In genomic region chr3:66650076-66650748, GRCm38 (mm10) we compare ENCODE assay signal across 8 mouse cellular contexts.
A peak's percentile ranks its signal among the peaks of the same experiment; 100 is the strongest.
DNase-seq lines count a peak whose midpoint lies in the region; ATAC-seq and TF ChIP-seq lines count a peak whose summit lies in the region.

No protein-coding gene starts in this region.

- no peaks in the 10 kb centered on the region for H3K36me3 ChIP-seq in forebrain, embryonic 14.5 days (ENCODE audit: control insufficient read depth, insufficient read depth, low read length)
- no peaks in the 10 kb centered on the region for H3K36me3 ChIP-seq in forebrain, embryonic 10.5 days (replicated peaks)
- H3K36me3 ChIP-seq in neural tube, embryonic 13.5 days = no peaks in the 10 kb centered on the region
- no peaks in the 10 kb centered on the region for H3K36me3 ChIP-seq in forebrain, postnatal 0 days (ENCODE audit: insufficient read depth)
- H3K36me3 ChIP-seq in midbrain, postnatal 0 days (ENCODE audit: insufficient read depth, low read length) = no peaks in the 10 kb centered on the region

- ATAC-seq in forebrain, embryonic 14.5 days = peak; percentile 57; the same call in 1 of the 2 replicates
- ATAC-seq in neural tube, embryonic 13.5 days (ENCODE audit: low read depth) = peak; percentile 61
- peak; percentile 42 for ATAC-seq in forebrain, postnatal 0 days
- peak; percentile 47; the same call in 1 of the 2 replicates for ATAC-seq in midbrain, postnatal 0 days (ENCODE audit: low FRiP score)

- H3K27ac ChIP-seq in forebrain, embryonic 14.5 days (ENCODE audit: low read depth, low read length) = no peak overlapping the region
- no peak overlapping the region for H3K27ac ChIP-seq in forebrain, embryonic 10.5 days
- H3K27ac ChIP-seq in neural tube, embryonic 13.5 days (replicated peaks) = no peak overlapping the region
- H3K27ac ChIP-seq in forebrain, postnatal 0 days (ENCODE audit: low read depth, low read length) = no peak overlapping the region
- H3K27ac ChIP-seq in layer of hippocampus, adult 2 months = peak overlapping the region; percentile 80
- H3K27ac ChIP-seq in midbrain, postnatal 0 days (ENCODE audit: low read depth, low read length) = no peak overlapping the region

- no peak overlapping the region for H3K4me3 ChIP-seq in forebrain, embryonic 14.5 days (ENCODE audit: low read depth, low read length)
- no peak overlapping the region for H3K4me3 ChIP-seq in forebrain, embryonic 10.5 days
- H3K4me3 ChIP-seq in neural tube, embryonic 13.5 days = no peak overlapping the region
- H3K4me3 ChIP-seq in forebrain, postnatal 0 days (ENCODE audit: low read depth, low read length) = no peak overlapping the region
- H3K4me3 ChIP-seq in layer of hippocampus, adult 2 months = peak overlapping the region; percentile 48
- no peak overlapping the region for H3K4me3 ChIP-seq in midbrain, postnatal 0 days (ENCODE audit: low read depth, low read length)

- H3K9me3 ChIP-seq in forebrain, embryonic 14.5 days (replicated peaks; ENCODE audit: control insufficient read depth, low read length) = no peaks in the 10 kb centered on the region
- H3K9me3 ChIP-seq in forebrain, embryonic 10.5 days = no peaks in the 10 kb centered on the region
- no peaks in the 10 kb centered on the region for H3K9me3 ChIP-seq in neural tube, embryonic 13.5 days
- no peaks in the 10 kb centered on the region for H3K9me3 ChIP-seq in forebrain, postnatal 0 days (ENCODE audit: low read length)
- no peaks in the 10 kb centered on the region for H3K9me3 ChIP-seq in midbrain, postnatal 0 days (ENCODE audit: low read length)

- H3K9ac ChIP-seq in forebrain, embryonic 14.5 days (ENCODE audit: low read length) = no peak overlapping the region
- H3K9ac ChIP-seq in neural tube, embryonic 13.5 days = no peak overlapping the region
- H3K9ac ChIP-seq in forebrain, postnatal 0 days = no peak overlapping the region
- H3K9ac ChIP-seq in midbrain, postnatal 0 days (replicated peaks; ENCODE audit: low read length, poor library complexity, severe bottlenecking) = no peak overlapping the region

- 81% methylated on average over 15 of the region's 15 CpGs for WGBS in forebrain, embryonic 14.5 days
- WGBS in forebrain, embryonic 10.5 days = 95% methylated on average over 15 of the region's 15 CpGs
- 72% methylated on average over 15 of the region's 15 CpGs for WGBS in neural tube, embryonic 13.5 days
- WGBS in forebrain, postnatal 0 days = 70% methylated on average over 15 of the region's 15 CpGs
- 73% methylated on average over 15 of the region's 15 CpGs for WGBS in midbrain, postnatal 0 days

- TF ChIP-seq CTCF in forebrain, postnatal 0 days (IDR thresholded peaks at IDR 0.05; ENCODE audit: low read depth) = no peak
- no peak for TF ChIP-seq CTCF in layer of hippocampus, adult 2 months (conservative IDR thresholded peaks at IDR 0.05)
- TF ChIP-seq CTCF in midbrain, postnatal 0 days (IDR thresholded peaks at IDR 0.05) = no peak

- DNase-seq in forebrain, embryonic 14.5 days (ENCODE audit: low spot score) = peak; percentile 27
- no peak for DNase-seq in forebrain, embryonic 10.5 days (ENCODE audit: extremely low spot score, low spot score)
- DNase-seq in neural tube, embryonic 10.5 days (ENCODE audit: extremely low spot score, low spot score) = no peak
- DNase-seq in forebrain, postnatal 0 days = peak; percentile 25
- peak; percentile 19 to 32 for DNase-seq in layer of hippocampus, adult 2 months (ENCODE audit: low spot score in 2 of 2)
- DNase-seq in midbrain, postnatal 0 days (ENCODE audit: low spot score) = peak; percentile 63
- DNase-seq in retina, postnatal 1 day = no peak

- H3K4me1 ChIP-seq in forebrain, embryonic 14.5 days (ENCODE audit: control insufficient read depth, insufficient read depth, low read length) = peaks cover 3% of the 10 kb centered on the region; the same call in 1 of the 2 replicates
- peaks cover 8% of the 10 kb centered on the region; the same call in 1 of the 2 replicates for H3K4me1 ChIP-seq in forebrain, embryonic 10.5 days
- peaks cover 12% of the 10 kb centered on the region; the same call in 1 of the 2 replicates for H3K4me1 ChIP-seq in neural tube, embryonic 13.5 days (replicated peaks)
- H3K4me1 ChIP-seq in forebrain, postnatal 0 days (ENCODE audit: insufficient read depth) = no peaks in the 10 kb centered on the region
- H3K4me1 ChIP-seq in midbrain, postnatal 0 days (ENCODE audit: insufficient read depth, low read length) = no peaks in the 10 kb centered on the region

- H3K4me2 ChIP-seq in forebrain, embryonic 14.5 days (ENCODE audit: low read length) = no peak overlapping the region
- H3K4me2 ChIP-seq in neural tube, embryonic 13.5 days = no peak overlapping the region
- H3K4me2 ChIP-seq in forebrain, postnatal 0 days (ENCODE audit: low read depth) = peak overlapping the region; percentile 15; the same call in 1 of the 2 replicates
- H3K4me2 ChIP-seq in midbrain, postnatal 0 days (ENCODE audit: low read depth, low read length, poor library complexity, severe bottlenecking) = no peak overlapping the region

- H3K27me3 ChIP-seq in forebrain, embryonic 14.5 days (replicated peaks; ENCODE audit: control insufficient read depth, insufficient read depth, low read length) = no peaks in the 10 kb centered on the region
- no peaks in the 10 kb centered on the region for H3K27me3 ChIP-seq in forebrain, embryonic 10.5 days (ENCODE audit: poor library complexity, severe bottlenecking)
- no peaks in the 10 kb centered on the region for H3K27me3 ChIP-seq in neural tube, embryonic 13.5 days
- no peaks in the 10 kb centered on the region for H3K27me3 ChIP-seq in forebrain, postnatal 0 days (ENCODE audit: insufficient read depth, low read length)
- no peaks in the 10 kb centered on the region for H3K27me3 ChIP-seq in midbrain, postnatal 0 days (ENCODE audit: insufficient read depth, low read length)

Comparison
In these comparisons a context has a peak if more than half of its experiments do, and no peak if none do; other contexts are left out.
1. DNase-seq: peak in forebrain, embryonic 14.5 days (single experiment), forebrain, postnatal 0 days (single experiment), layer of hippocampus, adult 2 months (2 of 2) and midbrain, postnatal 0 days (single experiment); none in forebrain, embryonic 10.5 days (single experiment), neural tube, embryonic 10.5 days (single experiment) and retina, postnatal 1 day (single experiment).
2. Peak in every context shown above with its lines, with median percentiles within 50 percentile points of each other: ATAC-seq.